Mouse (Mus musculus) cerebellum, adult 2 months (tissue): Measurements from ENCODE around the gene Ispd.

Source experiments
- CTCF ChIP-seq: fragments of 200-500 bp; IDR thresholded peaks from 2 replicates; pipeline ENCODE4 v1.5.1; 2011; ENCODE audit warnings: low read depth, mild to moderate bottlenecking, control low read depth, low read length, moderate library complexity, borderline replicate concordance; ENCODE audit not compliant: insufficient read depth
- POLR2A ChIP-seq: fragments of 200-500 bp; IDR thresholded peaks from 2 replicates; pipeline ENCODE4 v1.6.1; 2011; ENCODE audit warnings: low read length, control low read depth, borderline replicate concordance; ENCODE audit not compliant: insufficient read depth

GRCm38 (mm10) chr12:36534589-36534988, 153.3 kb downstream of the Ispd start:
- no peak for TF ChIP-seq CTCF
- no peak for TF ChIP-seq POLR2A
